Mouse (Mus musculus) 3T3-L1 (cell line): ENCODE data around the gene Pla2g5.
A peak's percentile ranks its signal among the peaks of the same experiment; 100 is the strongest.

Experiments used
- DNase-seq: peaks from one replicate; pipeline ENCODE4 v3.0.0-alpha.2; 2015; ENCODE audit warnings: low read depth, low spot score

The Pla2g5 gene

GRCm38 (mm10) chr4:138796513-138797216, 66.6 kb downstream of the Pla2g5 start:
- DNase-seq = peak; percentile 72

DNA sequence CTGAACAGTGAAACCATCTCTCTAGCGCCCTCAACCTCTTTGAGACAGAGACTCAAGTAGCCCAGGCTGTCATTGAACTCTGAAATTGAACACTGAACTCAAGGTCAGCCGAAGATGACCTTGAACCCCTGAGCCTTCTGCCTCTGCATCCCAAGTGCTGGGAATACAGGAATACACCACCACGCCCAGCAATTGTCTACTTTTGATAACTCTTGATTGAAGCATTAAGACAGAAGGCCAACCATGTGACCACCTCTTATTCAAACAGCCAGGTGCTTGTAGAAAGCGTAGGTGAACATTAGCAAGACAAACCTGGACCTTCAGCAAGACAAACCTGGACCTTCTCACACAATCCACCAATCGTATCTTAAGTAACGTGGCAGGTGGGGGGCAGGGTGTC, 68.9 kb downstream of the Pla2g5 start:
- no peak for DNase-seq

GRCm38 (mm10) chr4:138793276-138793675, 70.0 kb downstream of the Pla2g5 start:
- peak; percentile 32 for DNase-seq

- DNase-seq = peak; percentile 75
These were observed 70.7 kb downstream of the Pla2g5 start for GRCm38 (mm10) chr4:138792599-138792998.

- no peak for DNase-seq
These were observed 71.8 kb downstream of the Pla2g5 start for GRCm38 (mm10) chr4:138791452-138791851.

- DNase-seq = no peak
These were observed 74.9 kb downstream of the Pla2g5 start for GRCm38 (mm10) chr4:138788381-138788780.

GRCm38 (mm10) chr4:138786141-138786540, 77.1 kb downstream of the Pla2g5 start:
- DNase-seq = no peak

GRCm38 (mm10) chr4:138785721-138786120, 77.6 kb downstream of the Pla2g5 start:
- DNase-seq = no peak

DNA sequence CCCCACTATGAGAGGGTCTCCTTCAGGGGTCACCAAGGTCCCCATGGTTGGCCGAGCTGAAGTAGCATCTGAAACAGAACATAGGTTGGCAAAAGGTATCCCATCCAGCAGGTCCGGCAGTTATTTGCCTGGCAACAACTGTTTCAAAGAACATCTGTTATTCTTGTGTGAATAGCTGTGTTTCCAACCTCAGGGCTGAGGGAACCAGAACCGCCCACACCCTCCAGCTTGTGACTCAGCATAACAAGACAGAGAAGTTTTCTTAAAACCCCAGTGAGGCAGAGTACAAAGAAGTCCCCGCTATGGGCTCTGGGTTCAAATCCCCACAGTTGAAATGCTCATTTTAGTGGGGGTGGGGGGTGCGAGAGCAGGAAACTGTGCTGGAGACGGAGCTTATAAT, 81.2 kb downstream of the Pla2g5 start:
- DNase-seq = peak; percentile 74

DNA sequence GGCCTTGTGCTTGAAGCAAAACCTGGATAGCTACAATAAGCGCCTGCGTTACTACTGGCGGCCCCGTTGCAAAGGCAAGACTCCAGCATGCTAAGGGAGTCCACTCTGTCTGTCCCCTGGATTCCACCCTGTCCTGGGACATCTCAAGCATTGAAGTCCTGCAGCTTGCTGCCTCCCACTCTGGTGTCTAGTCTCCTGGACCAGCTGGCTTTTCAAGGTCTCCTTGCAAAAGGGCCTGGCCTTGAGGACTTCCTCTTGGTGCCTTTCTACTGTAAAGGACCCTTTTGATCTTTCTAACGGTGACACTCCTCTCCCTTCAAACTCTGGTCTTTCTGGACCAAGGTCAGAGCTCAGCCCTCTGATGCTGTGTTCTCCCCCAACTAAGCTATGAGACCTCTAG, 83.0 kb downstream of the Pla2g5 start:
- DNase-seq = no peak

GRCm38 (mm10) chr4:138777417-138778407, 85.6 kb downstream of the Pla2g5 start:
- no peak for DNase-seq

DNA sequence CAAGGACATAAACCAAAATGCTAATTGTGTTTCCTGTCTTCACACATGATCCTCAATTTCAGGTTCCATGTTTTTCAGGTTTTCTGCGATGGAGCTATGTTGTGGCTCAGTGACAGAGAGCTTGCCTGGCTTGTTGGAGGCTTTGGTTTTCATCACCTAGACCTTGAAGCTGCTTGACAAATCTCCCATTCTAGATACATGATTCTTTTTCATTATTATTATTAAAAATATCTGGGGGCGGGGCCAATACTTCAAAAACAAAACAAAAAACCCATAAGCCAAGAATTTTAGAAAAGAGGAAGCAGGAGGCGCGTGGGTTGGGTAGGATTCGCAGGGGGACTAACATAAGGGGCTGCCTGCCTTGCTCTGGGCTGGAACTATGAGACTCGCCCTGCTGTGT, 87.8 kb downstream of the Pla2g5 start, which contains the start of gene Pla2g2d:
TSS of gene Pla2g2d (plus strand) at position 301 of the 400 bp plus-strand sequence.
- DNase-seq = no peak

DNA sequence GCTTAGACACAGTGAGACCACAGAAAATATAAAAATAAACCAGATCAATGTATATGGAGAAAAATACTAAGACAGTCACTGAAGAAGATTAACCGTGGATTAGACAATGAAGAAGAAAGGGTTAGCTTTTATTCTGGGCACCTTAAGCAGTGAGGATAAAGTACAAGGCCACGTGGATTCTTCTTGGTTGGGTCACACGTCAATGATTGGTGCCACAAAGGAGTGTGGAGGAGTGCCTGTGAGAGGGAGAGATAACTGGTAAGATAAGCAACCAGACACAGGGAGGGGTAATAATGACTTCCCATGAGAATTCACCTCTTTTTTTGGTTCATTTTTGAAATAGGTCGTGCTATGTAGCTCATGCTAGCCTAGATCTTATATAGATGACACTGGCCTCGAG, 90.9 kb downstream of the Pla2g5 start:
- no peak for DNase-seq

DNA sequence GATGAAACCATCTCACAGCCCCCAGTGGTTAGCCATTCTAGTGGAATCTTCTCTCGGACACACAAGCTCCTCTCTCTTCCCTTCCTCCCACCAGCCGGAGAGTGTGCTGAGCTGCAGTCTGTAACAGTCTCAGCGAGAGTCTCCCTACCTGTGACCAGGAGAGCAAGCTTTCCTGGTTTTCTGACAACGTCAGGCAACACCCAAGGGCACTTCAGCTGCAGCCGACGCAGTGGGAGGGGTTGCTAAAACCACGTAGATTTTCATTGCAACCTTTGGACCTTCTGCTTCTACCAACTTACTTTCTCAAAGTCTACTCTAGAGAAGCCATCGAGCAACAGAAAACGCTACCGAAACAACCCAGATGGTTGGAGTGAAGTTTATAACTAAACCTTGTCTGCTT, 91.3 kb downstream of the Pla2g5 start:
- DNase-seq = no peak

DNA sequence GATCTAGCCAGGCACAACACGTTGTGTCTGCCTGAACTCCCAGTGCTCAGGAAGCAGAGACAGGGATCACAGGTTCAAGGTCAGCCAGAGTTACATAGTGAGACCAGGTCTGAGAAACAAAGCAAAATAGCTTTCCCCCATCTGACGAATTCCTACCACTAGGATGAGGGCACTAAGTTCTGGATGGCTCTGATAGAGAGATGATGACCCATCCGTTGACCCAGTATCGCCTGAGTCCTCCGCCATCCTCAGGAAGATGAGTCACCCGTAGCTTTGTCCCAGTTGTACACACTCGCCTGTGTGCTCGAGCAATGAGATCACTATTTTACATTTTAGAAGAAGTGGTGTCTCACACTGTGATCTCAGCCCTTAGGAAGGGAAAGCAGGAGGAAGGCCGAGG, 101.0 kb downstream of the Pla2g5 start:
- peak; percentile 23 for DNase-seq

DNA sequence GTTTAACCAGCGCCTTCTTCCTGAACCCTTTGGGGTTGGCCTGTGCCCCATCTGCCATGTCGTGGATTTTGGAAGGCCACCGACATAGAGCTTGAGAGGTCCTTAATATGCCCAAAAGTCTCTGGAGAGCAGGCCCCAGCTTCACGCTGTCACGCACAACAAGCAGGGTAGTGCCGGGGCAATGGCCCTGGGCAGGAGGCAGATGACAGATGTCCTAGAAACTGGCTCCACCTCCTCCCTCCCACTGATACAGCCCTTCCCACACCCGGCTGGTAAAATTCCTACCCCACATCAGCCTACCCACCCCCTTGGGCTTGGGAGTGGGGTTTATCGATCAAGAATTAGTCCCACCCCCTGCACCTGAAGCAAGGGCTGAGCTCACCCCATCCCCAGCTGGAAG, 105.9 kb downstream of the Pla2g5 start, which contains the start of gene Pla2g2f:
TSS of gene Pla2g2f (minus strand) at position 211 of the 400 bp plus-strand sequence.
- DNase-seq = no peak

DNA sequence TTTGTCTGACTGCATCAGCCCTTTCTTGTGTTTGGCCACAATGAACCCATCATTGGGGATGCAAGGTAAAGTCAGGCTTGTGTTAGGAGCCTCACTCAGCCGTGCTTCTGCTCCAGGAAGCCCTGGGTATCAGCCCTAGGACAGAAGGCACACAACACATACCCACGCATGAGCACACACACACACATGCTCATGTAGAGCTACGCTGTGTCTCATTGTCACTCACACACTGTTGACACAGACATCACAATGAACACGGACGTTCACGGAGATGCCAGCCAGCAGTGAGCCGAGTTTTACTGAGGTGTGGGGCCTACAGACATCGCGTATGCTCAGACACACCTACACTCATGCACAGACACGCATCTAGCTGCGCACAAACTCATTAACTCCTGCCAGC, 107.3 kb downstream of the Pla2g5 start:
- no peak for DNase-seq

- DNase-seq = no peak
These were observed 107.8 kb downstream of the Pla2g5 start for GRCm38 (mm10) chr4:138755439-138755838.

- DNase-seq = no peak
These were observed 108.8 kb downstream of the Pla2g5 start for GRCm38 (mm10) chr4:138754432-138754831.

- no peak for DNase-seq
These were observed 109.7 kb downstream of the Pla2g5 start for GRCm38 (mm10) chr4:138753608-138754007.

GRCm38 (mm10) chr4:138752603-138753002, 110.7 kb downstream of the Pla2g5 start:
- no peak for DNase-seq
